Mouse (Mus musculus) spleen, embryonic (tissue): Measurements from ENCODE around the gene Rnf141.

Experiments
- CTCF ChIA-PET: fragments of 350-600 bp; sonication (Branson Sonifier 250); formaldehyde crosslinking; loops from one replicate; lab custom pipeline; 2022; lab: Charles Lee

The Rnf141 gene

GRCm38 (mm10) chr7:110769094-110769493 lies 75.2 kb downstream of the Rnf141 start:
- CTCF ChIA-PET: interaction anchor here (0.5 to 0.6 kb wide), 2 partner anchors 163 to 472 kb away, joined by 3 to 23 read pairs; no protein-coding TSS in a partner anchor

GRCm38 (mm10) chr7:110768451-110769064 lies 75.7 kb downstream of the Rnf141 start:
- CTCF ChIA-PET: interaction anchor here (0.6 kb wide), 2 partner anchors 49 to 162 kb away, joined by 3 to 23 read pairs; no protein-coding TSS in a partner anchor

- CTCF ChIA-PET: interaction anchor here (0.6 to 0.7 kb wide), 2 partner anchors 49 to 603 kb away, joined by 3 to 5 read pairs; no protein-coding TSS in a partner anchor
Observed at GRCm38 (mm10) chr7:110768001-110768400, 76.3 kb downstream of the Rnf141 start, which contains the start of gene Ampd3. Gene Ampd3, plus strand, starts transcription at chr7:110768206.

- CTCF ChIA-PET: no interaction called here
Observed at GRCm38 (mm10) chr7:110762605-110763180, 81.6 kb downstream of the Rnf141 start.

GRCm38 (mm10) chr7:110756440-110756839 lies 87.8 kb downstream of the Rnf141 start:
- CTCF ChIA-PET: no interaction called here

- CTCF ChIA-PET: no interaction called here
Observed at GRCm38 (mm10) chr7:110753926-110754330, 90.3 kb downstream of the Rnf141 start.

GRCm38 (mm10) chr7:110753310-110753709 lies 90.9 kb downstream of the Rnf141 start:
- CTCF ChIA-PET: no interaction called here

- CTCF ChIA-PET: no interaction called here
Observed at GRCm38 (mm10) chr7:110751634-110752033, 92.6 kb downstream of the Rnf141 start.

GRCm38 (mm10) chr7:110750834-110751233 lies 93.4 kb downstream of the Rnf141 start:
- CTCF ChIA-PET: no interaction called here
